ENCODE assay signal across 9 mouse cellular contexts in genomic region chr17:25555666-25556629, GRCm38 (mm10). TPM values are rescaled to one million over a fixed set of nuclear protein-coding genes. Genes with fewer than 3 reads are reported as not detected.
DNase-seq lines count a peak whose midpoint lies in the region; ATAC-seq and TF ChIP-seq lines count a peak whose summit lies in the region.
"Had no signal": no experiment of that assay in that cellular context is flagged by ENCODE, and none has a peak within 500 bp of the region (broad histone marks: within the 10 kb centered on the region; RNA-seq: fewer than 3 reads in every experiment).

No protein-coding gene starts in this region.

- intact Hi-C loops in gastrocnemius, adult 2 months (cut with DNase I): loop anchor here (5.0 kb wide), 1 partner anchor 44 kb away; no protein-coding TSS in a partner anchor
- intact Hi-C loops in left cerebral cortex, postnatal 10 days (cut with DNase I): loop anchor here (5.0 kb wide), 1 partner anchor 39 kb away; no protein-coding TSS in a partner anchor
- intact Hi-C loops in gastrocnemius, postnatal 36 days (cut with DNase I): no loop called here

- no peaks in the 10 kb centered on the region for H3K9me3 ChIP-seq in heart, embryonic 16.5 days (replicated peaks; ENCODE audit: control insufficient read depth, low read length)

- no peaks in the 10 kb centered on the region for H3K4me1 ChIP-seq in brown adipose tissue, adult 24 weeks (ENCODE audit: control insufficient read depth, insufficient read depth, insufficient read length, low read length)
- peaks cover 17% of the 10 kb centered on the region for H3K4me1 ChIP-seq in heart, embryonic 16.5 days (ENCODE audit: control insufficient read depth, insufficient read depth, low read length)

- 0 out of 2 replicates have a peak, but pooled peaks cover 2% of the 10 kb centered on the region for H3K27me3 ChIP-seq in heart, embryonic 16.5 days (ENCODE audit: control insufficient read depth, insufficient read depth, low read length)

- DNase-seq in gastrocnemius, adult 2 months: peak; percentile 46
- DNase-seq in gastrocnemius, adult 18-20 months (ENCODE audit: low spot score): no peak
- DNase-seq in left cerebral cortex, postnatal 10 days (ENCODE audit: extremely low spot score in 1 of 2, low spot score in 2 of 2): peak; percentile 73
- peak; percentile 89 to 92 for DNase-seq in right cerebral cortex, adult 2 months (ENCODE audit: low spot score in 2 of 2)
- no peak for DNase-seq in adrenal gland, adult 18-20 months (ENCODE audit: low spot score in 2 of 2)
- DNase-seq in gastrocnemius, postnatal 36 days: no peak

- peak overlapping the region; percentile 45 for H3K9ac ChIP-seq in heart, embryonic 16.5 days (ENCODE audit: low read length)

- no peaks in the 10 kb centered on the region for H3K36me3 ChIP-seq in heart, embryonic 16.5 days (ENCODE audit: control insufficient read depth, insufficient read depth)

- peak overlapping the region; percentile 68 for H3K4me2 ChIP-seq in heart, embryonic 16.5 days (ENCODE audit: low read depth, low read length)

- ATAC-seq in heart, embryonic 16.5 days (replicated peaks; ENCODE audit: extremely low read depth, insufficient read depth, low FRiP score): no peak; the same call in 1 of the 2 replicates

- peak overlapping the region; percentile 49 for H3K4me3 ChIP-seq in gastrocnemius, adult 2 months
- H3K4me3 ChIP-seq in brown adipose tissue, adult 24 weeks (ENCODE audit: insufficient read depth, low read depth, low read length): 0 out of 2 replicates have a peak overlapping the region, but pooled peaks have one; percentile 2
- peak overlapping the region; percentile 42 for H3K4me3 ChIP-seq in heart, embryonic 16.5 days (ENCODE audit: low read length)

- TF ChIP-seq CTCF in gastrocnemius, adult 2 months (IDR thresholded peaks at IDR 0.05): no peak

- WGBS in heart, embryonic 16.5 days: 12% methylated on average over 29 of the region's 29 CpGs

- H3K27ac ChIP-seq in gastrocnemius, adult 2 months: peak overlapping the region; percentile 62
- H3K27ac ChIP-seq in brown adipose tissue, adult 24 weeks (replicated peaks; ENCODE audit: low read depth, low read length): 0 out of 2 replicates have a peak overlapping the region, but pooled peaks have one; percentile 5
- no peak overlapping the region for H3K27ac ChIP-seq in heart, embryonic 16.5 days (ENCODE audit: low read length)

RNA-seq across cellular contexts. Expression of gene Sox8, which starts 14.5 kb away (rescaled TPM):
- 1 to 10 TPM in 1 of 2 experiments, under 1 TPM in 1; 0.92 to 1.1 TPM for total RNA-seq in gastrocnemius, adult 2 months (2021)
- under 1 TPM; 0.37 to 0.59 TPM for total RNA-seq in gastrocnemius, adult 18-20 months (2021)
- 0.79 TPM in 1 of 2 replicates, not detected in the other for polyA plus RNA-seq in brown adipose tissue, adult 24 weeks (2012; ENCODE audit: insufficient read depth, insufficient read length, missing spikeins)
- polyA plus RNA-seq in heart, embryonic 16.5 days (2015; fragmentation: Nextera tagmentation; extraction: Ambion mirVana): 0.54 and 0.82 TPM in 2 replicates
- total RNA-seq in left cerebral cortex, postnatal 10 days (2021): 10 to 100 TPM; 45.3 to 56.2 TPM
- 1 to 10 TPM in 1 of 2 experiments, under 1 TPM in 1; 0.73 to 1.6 TPM for total RNA-seq in adrenal gland, adult 18-20 months (2021)
- total RNA-seq in gastrocnemius, postnatal 36 days (2021): 1 to 10 TPM; 1.9 to 2.0 TPM
- total RNA-seq: neutrophil, adult 5-6 weeks had no signal

RNA-seq across cellular contexts. Expression of gene Lmf1, which starts 22.9 kb away (rescaled TPM):
- 10 to 100 TPM in 1 of 2 experiments, 1 to 10 TPM in 1; 9.7 to 14.9 TPM for total RNA-seq in gastrocnemius, adult 2 months (2021)
- total RNA-seq in gastrocnemius, adult 18-20 months (2021): 10 to 100 TPM; 11.3 to 12.6 TPM
- polyA plus RNA-seq in brown adipose tissue, adult 24 weeks (2012; ENCODE audit: insufficient read depth, insufficient read length, missing spikeins): 24.0 and 41.1 TPM in 2 replicates
- polyA plus RNA-seq in heart, embryonic 16.5 days (2015; fragmentation: Nextera tagmentation; extraction: Ambion mirVana): 36.9 and 39.8 TPM in 2 replicates
- total RNA-seq in left cerebral cortex, postnatal 10 days (2021): 10 to 100 TPM; 22.2 to 23.4 TPM
- total RNA-seq in adrenal gland, adult 18-20 months (2021): 10 to 100 TPM; 36.9 to 38.7 TPM
- 10 to 100 TPM; 13.1 to 13.9 TPM for total RNA-seq in gastrocnemius, postnatal 36 days (2021)

RNA-seq across cellular contexts. Expression of gene Sstr5, which starts 58.9 kb away (rescaled TPM):
- total RNA-seq in gastrocnemius, adult 2 months (2021): not detected
- total RNA-seq in gastrocnemius, adult 18-20 months (2021): not detected
- not detected in 2 replicates for polyA plus RNA-seq in brown adipose tissue, adult 24 weeks (2012; ENCODE audit: insufficient read depth, insufficient read length, missing spikeins)
- 0.07 and 0.12 TPM in 2 replicates for polyA plus RNA-seq in heart, embryonic 16.5 days (2015; fragmentation: Nextera tagmentation; extraction: Ambion mirVana)
- under 1 TPM; 0.34 to 0.55 TPM for total RNA-seq in left cerebral cortex, postnatal 10 days (2021)
- 1 to 10 TPM; 2.1 to 2.4 TPM for total RNA-seq in adrenal gland, adult 18-20 months (2021)
- total RNA-seq in gastrocnemius, postnatal 36 days (2021): not detected
- total RNA-seq: neutrophil, adult 5-6 weeks had no signal

Comparison
In these comparisons a context has a peak if more than half of its experiments do, and no peak if none do; other contexts are left out.
1. DNase-seq: peak in gastrocnemius, adult 2 months (single experiment), left cerebral cortex, postnatal 10 days (2 of 2) and right cerebral cortex, adult 2 months (2 of 2); none in gastrocnemius, adult 18-20 months (single experiment), adrenal gland, adult 18-20 months (0 of 2) and gastrocnemius, postnatal 36 days (0 of 2).
2. RNA of gene Sox8, which starts 14.5 kb away (total RNA-seq): 45.3 to 56.2 TPM in left cerebral cortex, postnatal 10 days; 1.9 to 2.0 TPM in gastrocnemius, postnatal 36 days, 0.73 to 1.6 TPM in adrenal gland, adult 18-20 months, 0.92 to 1.1 TPM in gastrocnemius, adult 2 months and 0.37 to 0.59 TPM in gastrocnemius, adult 18-20 months; every median in the first group is over 10 times any median in the second.
3. Peak in every context shown above with its lines, with median percentiles within 50 percentile points of each other: H3K4me3 ChIP-seq.